ENCODE assay signal across 23 mouse cellular contexts in genomic region chr7:136607278-136608120, GRCm38 (mm10).
"Had no signal": no experiment of that assay in that cellular context is flagged by ENCODE, and none has a peak within 500 bp of the region (broad histone marks: within the 10 kb centered on the region; RNA-seq: fewer than 3 reads in every experiment).

No protein-coding gene starts in this region.

- H3K27ac ChIP-seq: kidney, postnatal 0 days; layer of hippocampus, adult 2 months; left cerebral cortex, adult 2 months; liver, embryonic 13.5 days; midbrain, embryonic 10.5 days; midbrain, embryonic 13.5 days; neural tube, embryonic 13.5 days; stomach, embryonic 15.5 days had no signal

- DNase-seq: kidney, adult 2 months; kidney, postnatal 25 days; layer of hippocampus, adult 9-11 months; left cerebral cortex, postnatal 4 days; liver, embryonic 13.5 days; lung, adult 2 months; lung, postnatal 36 days; retina, postnatal 1 day; right cerebral cortex, postnatal 25 days; spleen, adult 18-20 months; thymus, postnatal 25 days had no signal

- H3K9me3 ChIP-seq: liver, embryonic 13.5 days; midbrain, embryonic 10.5 days; midbrain, embryonic 13.5 days; neural tube, embryonic 13.5 days; stomach, embryonic 15.5 days had no signal

- H3K27me3 ChIP-seq: liver, embryonic 13.5 days; megakaryocyte, embryonic 14.5 days; midbrain, embryonic 13.5 days; neural tube, embryonic 13.5 days; stomach, embryonic 15.5 days had no signal

- H3K9ac ChIP-seq: liver, embryonic 13.5 days; midbrain, embryonic 13.5 days; neural tube, embryonic 13.5 days; stomach, embryonic 15.5 days had no signal

- H3K36me3 ChIP-seq: liver, embryonic 13.5 days; midbrain, embryonic 10.5 days; midbrain, embryonic 13.5 days; neural tube, embryonic 13.5 days; stomach, embryonic 15.5 days had no signal

- H3K4me3 ChIP-seq: layer of hippocampus, adult 2 months; left cerebral cortex, adult 2 months; liver, embryonic 13.5 days; megakaryocyte, embryonic 14.5 days; midbrain, embryonic 10.5 days; midbrain, embryonic 13.5 days; myocyte; neural tube, embryonic 13.5 days; stomach, embryonic 15.5 days had no signal

- H3K4me1 ChIP-seq: liver, embryonic 13.5 days; megakaryocyte, embryonic 14.5 days; midbrain, embryonic 10.5 days; midbrain, embryonic 13.5 days; stomach, embryonic 15.5 days had no signal

- H3K4me2 ChIP-seq: liver, embryonic 13.5 days; midbrain, embryonic 13.5 days; neural tube, embryonic 13.5 days; stomach, embryonic 15.5 days had no signal

- ATAC-seq: intestine, postnatal 0 days; lung, postnatal 0 days; midbrain, embryonic 13.5 days; midbrain, embryonic 16.5 days had no signal
